Mouse (Mus musculus) kidney, adult 2 months (tissue): ENCODE measurements around the gene Galnt10.

Source experiments
- CTCF ChIP-seq: fragments of 200-500 bp; conservative IDR thresholded peaks from 2 replicates; pipeline ENCODE4 v1.5.1; 2011; ENCODE audit warnings: low read depth, mild to moderate bottlenecking, control low read depth, low read length, moderate library complexity, mixed read lengths; ENCODE audit not compliant: insufficient read depth, insufficient read length
- POLR2A ChIP-seq: fragments of 200-500 bp; IDR thresholded peaks from one replicate; pipeline ENCODE4 v1.6.1; 2011; ENCODE audit warnings: low read depth, low read length, control low read depth

DNA sequence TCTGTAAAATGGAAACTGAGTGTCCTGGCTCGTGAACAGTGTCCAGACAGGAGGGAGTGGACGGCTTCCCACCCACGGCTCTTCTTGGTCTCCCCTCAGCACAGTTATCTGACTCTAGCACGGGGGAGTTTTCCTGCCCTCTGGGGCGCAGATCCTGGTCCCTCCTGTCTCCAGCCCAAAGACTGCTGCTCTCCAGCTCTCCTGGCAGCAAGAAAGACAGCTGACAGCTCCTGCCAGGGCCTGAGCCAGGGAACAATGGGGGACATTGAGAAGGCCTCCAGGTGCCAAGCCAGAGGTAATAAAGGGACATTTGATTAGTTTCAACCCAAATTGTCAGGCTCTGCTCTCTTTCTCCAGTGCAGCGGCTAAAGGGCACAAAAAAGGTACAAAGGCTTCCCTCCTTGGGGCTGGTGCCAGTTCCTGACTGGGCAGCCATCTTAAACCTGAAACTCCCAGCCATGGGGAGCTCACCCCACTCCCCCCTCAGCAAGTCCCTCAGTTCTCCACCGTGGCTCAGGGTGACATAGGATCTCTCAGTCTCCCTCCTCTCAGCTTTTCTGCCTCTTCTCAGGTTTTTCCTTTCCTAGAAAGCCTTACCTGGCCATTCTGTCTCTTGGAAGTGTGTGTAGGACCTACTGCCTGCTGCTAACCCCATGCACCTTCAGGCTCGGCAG, 11.5 kb downstream of the Galnt10 start:
- TF ChIP-seq POLR2A (no peak), CTCF (no peak)
